Mouse (Mus musculus) urinary bladder, postnatal 10 days (tissue): Measurements from ENCODE around the gene Gm3500.
"Not testable (repeated sequence)": the region's sequence is repeated elsewhere in the genome, so short reads cannot be mapped to it uniquely, and the experiment has no call there.

ENCODE experiments used
- DNase-seq: peaks from one replicate; pipeline ENCODE4 v3.0.0; 2022; ENCODE audit warnings: low spot score

Gm3500 gene

GRCm38 (mm10) chr14:5388949-5389348 is at the start of gene Gm3500:
Gene Gm3500, minus strand, starts transcription at chr14:5389049.
- DNase-seq, result not testable (repeated sequence)

GRCm38 (mm10) chr14:5334828-5335227 is 54.0 kb downstream of the Gm3500 start, which contains the start of gene Gm3542:
Gene Gm3542, minus strand, starts transcription at chr14:5334928.
- DNase-seq, result not testable (repeated sequence)
